Mouse (Mus musculus) kidney, postnatal 10 days (tissue): ENCODE data around the gene Tial1.

ENCODE experiments used
- DNase-seq: peaks from one replicate; pipeline ENCODE4 v3.0.0; 2021; ENCODE audit warnings: mixed read lengths

Tial1 gene

GRCm38 (mm10) chr7:128414433-128414832 is 47.1 kb downstream of the Tial1 start:
- DNase-seq: no peak

GRCm38 (mm10) chr7:128412071-128412833 is 49.3 kb downstream of the Tial1 start:
- DNase-seq: no peak

GRCm38 (mm10) chr7:128410708-128411413 is 50.7 kb downstream of the Tial1 start:
- DNase-seq: no peak

GRCm38 (mm10) chr7:128408265-128408664 is 53.3 kb downstream of the Tial1 start:
- peak; percentile 15 for DNase-seq

GRCm38 (mm10) chr7:128403988-128404387 is 57.5 kb downstream of the Tial1 start:
- DNase-seq: no peak

GRCm38 (mm10) chr7:128403586-128403985 is 57.9 kb downstream of the Tial1 start:
- DNase-seq: no peak

- DNase-seq: no peak
Observed at GRCm38 (mm10) chr7:128403128-128403527, 58.4 kb downstream of the Tial1 start.

GRCm38 (mm10) chr7:128402577-128402976 is 58.9 kb downstream of the Tial1 start:
- no peak for DNase-seq

GRCm38 (mm10) chr7:128398664-128399063 is 62.9 kb downstream of the Tial1 start:
- DNase-seq: no peak

- no peak for DNase-seq
Observed at GRCm38 (mm10) chr7:128397066-128397465, 64.5 kb downstream of the Tial1 start.

- no peak for DNase-seq
Observed at GRCm38 (mm10) chr7:128393756-128394155, 67.8 kb downstream of the Tial1 start.

- no peak for DNase-seq
Observed at GRCm38 (mm10) chr7:128392972-128393314, 68.6 kb downstream of the Tial1 start.

GRCm38 (mm10) chr7:128392071-128392971 is 69.2 kb downstream of the Tial1 start:
- DNase-seq: peak; percentile 25

GRCm38 (mm10) chr7:128391267-128392057 is 70.1 kb downstream of the Tial1 start:
- DNase-seq: peak; percentile 16
